Mouse (Mus musculus) stomach, postnatal 0 days (tissue): Measurements from ENCODE around the gene Ctdsp2. TPM values are rescaled to one million over a fixed set of nuclear protein-coding genes. Genes with fewer than 3 reads are reported as not detected.

Experiments
- ATAC-seq: fragments of 200-750 bp; cut with Nextera tagmentation; 2 replicates; pipeline ENCODE4 v1.8.0; 2017; ENCODE audit not compliant: low FRiP score, low TSS enrichment
- DNase-seq: peaks from one replicate; pipeline ENCODE4 v3.0.0-alpha.2; 2016; ENCODE audit warnings: low spot score
- H3K27ac ChIP-seq: fragments of 300-500 bp; sonication (generic); replicated peaks from 2 replicates; pipeline ENCODE4 v1.5.1; 2014; ENCODE audit warnings: mild to moderate bottlenecking, control low read depth
- H3K27me3 ChIP-seq: fragments of 300-500 bp; sonication (generic); 2 replicates; pipeline ENCODE4 v1.6.1; 2014; ENCODE audit warnings: low read length; ENCODE audit not compliant: control insufficient read depth, insufficient read depth
- H3K36me3 ChIP-seq: fragments of 300-500 bp; sonication (generic); 2 replicates; pipeline ENCODE4 v1.6.1; 2014; ENCODE audit warnings: low read length, mixed read lengths; ENCODE audit not compliant: control insufficient read depth, insufficient read depth
- H3K4me1 ChIP-seq: fragments of 300-500 bp; sonication (generic); replicated peaks from 2 replicates; pipeline ENCODE4 v1.6.1; 2014; ENCODE audit warnings: antibody characterized with exemption; ENCODE audit not compliant: control insufficient read depth, insufficient read depth
- H3K4me2 ChIP-seq: fragments of 300-500 bp; sonication (generic); replicated peaks from 2 replicates; pipeline ENCODE4 v1.6.1; 2014; ENCODE audit warnings: low read depth, mild to moderate bottlenecking, control low read depth, moderate library complexity
- H3K4me3 ChIP-seq: fragments of 300-500 bp; sonication (generic); 2 replicates; pipeline ENCODE4 v1.5.1; 2014; ENCODE audit warnings: low read depth, low read length, control low read depth
- H3K9ac ChIP-seq: fragments of 300-500 bp; sonication (generic); 2 replicates; pipeline ENCODE4 v1.6.1; 2014; ENCODE audit warnings: mild to moderate bottlenecking, low read length, control low read depth, mixed read lengths
- H3K9me3 ChIP-seq: fragments of 300-500 bp; sonication (generic); 2 replicates; pipeline ENCODE4 v1.6.1; 2016; ENCODE audit warnings: low read length; ENCODE audit not compliant: control insufficient read depth
- CTCF ChIP-seq: IDR thresholded peaks from 2 replicates; pipeline ENCODE4 v1.5.1; 2016; ENCODE audit warnings: antibody characterized with exemption, low read depth, mild to moderate bottlenecking, moderate library complexity
- EP300 ChIP-seq: optimal IDR thresholded peaks from 2 replicates; pipeline ENCODE3; 2016; ENCODE audit warnings: antibody characterized with exemption
- WGBS: fragments of 180-500 bp; shearing (Covaris S2); extraction: QIAGEN DNeasy Blood & Tissue Kit; methylation state at CpG from one replicate; pipeline ENCODE4 v1.1.7; 2014; 5-methylcytosine and 5-hydroxymethylcytosine counted together
- polyA plus RNA-seq: library from polyadenylated mRNA; unstranded; fragments of >200 nt; fragmentation: Nextera tagmentation; extraction: Ambion mirVana; gene quantifications from 2 replicates; pipeline ENCODE4 v1.2.1, GENCODE M21; 2015

Ctdsp2 gene
- polyA plus RNA-seq, 1 experiment from 2014 or later, result 29.1 TPM

- DNase-seq (no peak), ATAC-seq (no peak)
- no peak overlapping the region for H3K4me3 ChIP-seq
- H3K27me3 ChIP-seq, result no peaks in the 10 kb centered on the region
- peaks cover 5% of the 10 kb centered on the region; the same call in 1 of the 2 replicates for H3K36me3 ChIP-seq
- 69% methylated on average over 16 of the region's 16 CpGs for WGBS
- no peaks in the 10 kb centered on the region for H3K4me1 ChIP-seq
- H3K9me3 ChIP-seq, result no peaks in the 10 kb centered on the region
- no peak for TF ChIP-seq EP300
- 0 out of 2 replicates have a peak, but pooled peaks have one; percentile 10 for TF ChIP-seq CTCF
- no peak overlapping the region for H3K27ac ChIP-seq
- no peak overlapping the region for H3K9ac ChIP-seq
- no peak overlapping the region for H3K4me2 ChIP-seq
Observed at GRCm38 (mm10) chr10:127018422-127018821, 39.9 kb downstream of the Ctdsp2 start.

- Histone ChIP-seq H3K36me3 (peaks cover 6% of the 10 kb centered on the region; the same call in 1 of the 2 replicates), H3K27ac (peak within 1 kb of the TSS; percentile 73), H3K9ac (peak within 1 kb of the TSS; percentile 81), H3K4me1 (no peaks in the 10 kb centered on the region), H3K9me3 (no peaks in the 10 kb centered on the region), H3K4me3 (peak within 1 kb of the TSS; percentile 85), H3K4me2 (peak within 1 kb of the TSS; percentile 77), H3K27me3 (no peaks in the 10 kb centered on the region)
- ATAC-seq (peak; percentile 85), DNase-seq (peak; percentile 92)
- WGBS, result 6% methylated on average over 55 of the region's 56 CpGs
- TF ChIP-seq EP300, result no peak
- peak; percentile 97 for TF ChIP-seq CTCF
Observed at GRCm38 (mm10) chr10:127030336-127031296, 52.1 kb downstream of the Ctdsp2 start, which contains the start of gene Tsfm. Gene Tsfm, minus strand, starts transcription at chr10:127030840.

GRCm38 (mm10) chr10:127033301-127033741 lies 54.8 kb downstream of the Ctdsp2 start:
- no peak for TF ChIP-seq CTCF
- no peak for TF ChIP-seq EP300
- Histone ChIP-seq H3K27me3 (no peaks in the 10 kb centered on the region), H3K4me3 (no peak overlapping the region), H3K4me2 (no peak overlapping the region), H3K9ac (no peak overlapping the region), H3K9me3 (no peaks in the 10 kb centered on the region), H3K36me3 (0 out of 2 replicates have a peak, but pooled peaks cover 2% of the 10 kb centered on the region), H3K4me1 (no peaks in the 10 kb centered on the region), H3K27ac (no peak overlapping the region)
- DNase-seq (no peak), ATAC-seq (no peak)
- 73% methylated on average over 7 of the region's 8 CpGs for WGBS

GRCm38 (mm10) chr10:127036273-127036672 lies 57.8 kb downstream of the Ctdsp2 start:
- H3K27ac ChIP-seq, result no peak overlapping the region
- no peaks in the 10 kb centered on the region for H3K36me3 ChIP-seq
- no peak overlapping the region for H3K4me3 ChIP-seq
- DNase-seq (no peak), ATAC-seq (no peak)
- no peak overlapping the region for H3K4me2 ChIP-seq
- H3K4me1 ChIP-seq, result no peaks in the 10 kb centered on the region; the same call in 1 of the 2 replicates
- TF ChIP-seq CTCF (no peak), EP300 (no peak)
- no peaks in the 10 kb centered on the region for H3K27me3 ChIP-seq
- WGBS, result 78% methylated on average over 12 of the region's 12 CpGs
- H3K9me3 ChIP-seq, result no peaks in the 10 kb centered on the region
- H3K9ac ChIP-seq, result no peak overlapping the region

GRCm38 (mm10) chr10:127037641-127038040 lies 59.1 kb downstream of the Ctdsp2 start:
- Histone ChIP-seq H3K4me2 (no peak overlapping the region), H3K4me1 (no peaks in the 10 kb centered on the region; the same call in 1 of the 2 replicates), H3K4me3 (no peak overlapping the region), H3K36me3 (no peaks in the 10 kb centered on the region), H3K27ac (no peak overlapping the region), H3K27me3 (no peaks in the 10 kb centered on the region), H3K9me3 (no peaks in the 10 kb centered on the region), H3K9ac (no peak overlapping the region)
- ATAC-seq, result no peak
- 76% methylated on average over 12 of the region's 12 CpGs for WGBS
- TF ChIP-seq EP300 (no peak), CTCF (no peak)
- no peak for DNase-seq
